In the genomic region with DNA sequence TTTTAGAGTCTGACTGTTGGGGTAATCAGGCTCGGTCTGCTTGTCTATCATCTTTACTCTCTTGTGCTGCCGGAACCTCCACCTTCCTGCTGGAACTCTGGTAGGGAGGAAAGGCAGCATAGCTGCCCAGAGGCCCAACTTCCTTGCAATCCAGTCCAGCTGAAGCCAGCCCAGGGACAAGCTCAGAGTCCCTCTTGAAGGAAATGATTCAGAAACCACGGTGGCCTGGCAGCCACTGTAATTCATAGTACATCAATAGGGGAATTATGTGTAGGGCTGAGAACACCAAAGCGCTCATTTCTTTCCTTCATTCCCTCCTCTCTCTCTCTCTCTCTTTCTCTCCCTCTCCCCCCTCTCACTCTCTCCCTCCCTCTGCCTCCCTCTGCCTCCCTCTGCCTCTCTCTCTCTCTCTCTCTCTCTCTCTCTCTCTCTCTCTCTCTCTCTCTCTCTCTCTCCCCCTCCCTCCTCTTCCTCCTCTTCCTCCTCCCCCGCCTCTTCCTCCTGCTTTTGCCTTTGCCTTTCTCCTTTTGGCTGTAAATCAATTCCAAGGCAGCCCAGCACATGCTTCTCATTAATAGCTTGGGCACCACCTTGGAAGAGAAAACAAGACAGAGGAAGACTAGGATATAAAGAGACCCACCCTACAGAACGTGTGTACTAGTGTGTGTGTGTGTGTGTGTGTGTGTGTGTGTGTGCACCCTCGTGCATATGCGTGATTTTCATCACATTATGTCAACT, we compare ENCODE assay signal across 13 mouse cellular contexts.
DNase-seq lines count a peak whose midpoint lies in the region; ATAC-seq lines count a peak whose summit lies in the region.
"Had no signal": no experiment of that assay in that cellular context is flagged by ENCODE, and none has a peak within 500 bp of the region (broad histone marks: within the 10 kb centered on the region; RNA-seq: fewer than 3 reads in every experiment).

No protein-coding gene starts in this region.

- no peaks in the 10 kb centered on the region for H3K36me3 ChIP-seq in heart, embryonic 12.5 days
- no peaks in the 10 kb centered on the region for H3K36me3 ChIP-seq in embryonic facial prominence, embryonic 10.5 days (replicated peaks)
- H3K36me3 ChIP-seq in limb, embryonic 10.5 days = no peaks in the 10 kb centered on the region

- no peak overlapping the region for H3K27ac ChIP-seq in heart, embryonic 12.5 days (ENCODE audit: poor library complexity, severe bottlenecking)
- H3K27ac ChIP-seq in embryonic facial prominence, embryonic 10.5 days (replicated peaks) = peak overlapping the region; percentile 41
- H3K27ac ChIP-seq in limb, embryonic 10.5 days = peak overlapping the region; percentile 80

- ATAC-seq in heart, embryonic 12.5 days (ENCODE audit: insufficient number of reproducible peaks, low FRiP score) = no peak
- peak; percentile 56 to 63 for ATAC-seq in hematopoietic stem cell, adult 5-6 weeks (replicated peaks in 1 of 2; ENCODE audit: insufficient read depth in 1 of 2, low FRiP score in 2 of 2, low TSS enrichment in 1 of 2, low read depth in 1 of 2, poor library complexity in 2 of 2, severe bottlenecking in 2 of 2)
- ATAC-seq: activated CD4-positive, CD25-positive, alpha-beta regulatory T cell, adult 4 months; inflammation-experienced regulatory T-cells, adult 6 months; liver, postnatal 0 days had no signal

- peak; percentile 32 for DNase-seq in heart, adult 8-10 months (ENCODE audit: low spot score)
- no peak for DNase-seq in embryonic facial prominence, embryonic 10.5 days (ENCODE audit: low spot score)
- peak; percentile 49 for DNase-seq in limb, embryonic 10.5 days (ENCODE audit: low spot score)
- DNase-seq in left cerebral cortex, adult 18-20 months (ENCODE audit: low spot score in 2 of 2) = no peak
- no peak for DNase-seq in right cerebral cortex, adult 18-20 months
- no peak for DNase-seq in left cerebral cortex, postnatal 36 days (ENCODE audit: low spot score in 2 of 2)
- DNase-seq: gastrocnemius, postnatal 36 days; liver, postnatal 0 days; spleen, adult 18-20 months had no signal

- no peak overlapping the region for H3K9ac ChIP-seq in heart, embryonic 12.5 days
- H3K9ac ChIP-seq: liver, postnatal 0 days had no signal

- WGBS in heart, embryonic 12.5 days = 56% methylated on average over 8 of the region's 8 CpGs
- WGBS in embryonic facial prominence, embryonic 10.5 days = 65% methylated on average over 8 of the region's 8 CpGs
- 49% methylated on average over 8 of the region's 8 CpGs for WGBS in limb, embryonic 10.5 days

- intact Hi-C loops in left cerebral cortex, postnatal 36 days (cut with DNase I) = loop anchor here (10.0 kb wide), 2 partner anchors 111 to 281 kb away; no protein-coding TSS in a partner anchor

- no peaks in the 10 kb centered on the region; the same call in 1 of the 2 replicates for H3K4me1 ChIP-seq in heart, embryonic 12.5 days (replicated peaks)
- peaks cover 16% of the 10 kb centered on the region for H3K4me1 ChIP-seq in embryonic facial prominence, embryonic 10.5 days
- peaks cover 19% of the 10 kb centered on the region for H3K4me1 ChIP-seq in limb, embryonic 10.5 days

- no peaks in the 10 kb centered on the region for H3K9me3 ChIP-seq in heart, embryonic 12.5 days (replicated peaks)
- H3K9me3 ChIP-seq in embryonic facial prominence, embryonic 10.5 days = no peaks in the 10 kb centered on the region
- no peaks in the 10 kb centered on the region for H3K9me3 ChIP-seq in limb, embryonic 10.5 days (replicated peaks)

- H3K4me3 ChIP-seq in heart, embryonic 12.5 days = no peak overlapping the region
- H3K4me3 ChIP-seq in embryonic facial prominence, embryonic 10.5 days = no peak overlapping the region
- H3K4me3 ChIP-seq in limb, embryonic 10.5 days = no peak overlapping the region

- H3K27me3 ChIP-seq in heart, embryonic 12.5 days (replicated peaks) = no peaks in the 10 kb centered on the region
- H3K27me3 ChIP-seq in embryonic facial prominence, embryonic 10.5 days (replicated peaks; ENCODE audit: low read depth, poor library complexity, severe bottlenecking) = no peaks in the 10 kb centered on the region
- no peaks in the 10 kb centered on the region for H3K27me3 ChIP-seq in limb, embryonic 10.5 days (ENCODE audit: low read depth, poor library complexity, severe bottlenecking)

- no peak overlapping the region for H3K4me2 ChIP-seq in heart, embryonic 12.5 days

Comparison
In these comparisons a context has a peak if more than half of its experiments do, and no peak if none do; other contexts are left out.
1. DNase-seq: peak in heart, adult 8-10 months (single experiment) and limb, embryonic 10.5 days (single experiment); none in embryonic facial prominence, embryonic 10.5 days (single experiment), left cerebral cortex, adult 18-20 months (0 of 2), right cerebral cortex, adult 18-20 months (single experiment) and left cerebral cortex, postnatal 36 days (0 of 2).